In genomic region chr4:86006596-86006995, GRCm38 (mm10) we compare ENCODE assay signal across 24 mouse cellular contexts.
DNase-seq lines count a peak whose midpoint lies in the region; ATAC-seq lines count a peak whose summit lies in the region.
"Had no signal": no experiment of that assay in that cellular context is flagged by ENCODE, and none has a peak within 500 bp of the region (broad histone marks: within the 10 kb centered on the region; RNA-seq: fewer than 3 reads in every experiment).

No protein-coding gene starts in this region.

- intact Hi-C loops in heart, postnatal 14 days (cut with DNase I) = no loop called here

- H3K9ac ChIP-seq in heart, embryonic 13.5 days = no peak overlapping the region
- H3K9ac ChIP-seq in midbrain, embryonic 11.5 days (ENCODE audit: low read length) = no peak overlapping the region
- no peak overlapping the region for H3K9ac ChIP-seq in midbrain, embryonic 15.5 days
- no peak overlapping the region for H3K9ac ChIP-seq in midbrain, embryonic 14.5 days (replicated peaks; ENCODE audit: low read length)
- no peak overlapping the region for H3K9ac ChIP-seq in midbrain, embryonic 16.5 days (ENCODE audit: low read depth, low read length)
- H3K9ac ChIP-seq: embryonic facial prominence, embryonic 12.5 days; embryonic facial prominence, embryonic 15.5 days; forebrain, embryonic 15.5 days; hindbrain, embryonic 13.5 days had no signal

- no peaks in the 10 kb centered on the region for H3K36me3 ChIP-seq in heart, embryonic 13.5 days
- no peaks in the 10 kb centered on the region for H3K36me3 ChIP-seq in midbrain, embryonic 11.5 days (ENCODE audit: control insufficient read depth, insufficient read depth, low read length)
- H3K36me3 ChIP-seq in midbrain, embryonic 15.5 days (replicated peaks) = no peaks in the 10 kb centered on the region
- H3K36me3 ChIP-seq in midbrain, embryonic 14.5 days (ENCODE audit: control insufficient read depth, insufficient read depth, low read length) = no peaks in the 10 kb centered on the region
- H3K36me3 ChIP-seq in midbrain, embryonic 16.5 days (ENCODE audit: control insufficient read depth, insufficient read depth, low read length) = no peaks in the 10 kb centered on the region
- H3K36me3 ChIP-seq: embryonic facial prominence, embryonic 12.5 days; embryonic facial prominence, embryonic 15.5 days; forebrain, embryonic 15.5 days; heart, embryonic 10.5 days; hindbrain, embryonic 10.5 days; hindbrain, embryonic 13.5 days had no signal

- H3K4me2 ChIP-seq in heart, embryonic 13.5 days = no peak overlapping the region
- H3K4me2 ChIP-seq in midbrain, embryonic 11.5 days = no peak overlapping the region
- no peak overlapping the region for H3K4me2 ChIP-seq in midbrain, embryonic 15.5 days
- no peak overlapping the region for H3K4me2 ChIP-seq in midbrain, embryonic 14.5 days (ENCODE audit: low read length)
- no peak overlapping the region for H3K4me2 ChIP-seq in midbrain, embryonic 16.5 days (ENCODE audit: low read length)
- H3K4me2 ChIP-seq: embryonic facial prominence, embryonic 12.5 days; embryonic facial prominence, embryonic 15.5 days; forebrain, embryonic 15.5 days; hindbrain, embryonic 13.5 days had no signal

- 0 out of 2 replicates have a peak, but pooled peaks cover 5% of the 10 kb centered on the region for H3K4me1 ChIP-seq in heart, embryonic 13.5 days
- H3K4me1 ChIP-seq in midbrain, embryonic 11.5 days (ENCODE audit: control insufficient read depth, insufficient read depth, low read length) = 0 out of 2 replicates have a peak, but pooled peaks cover 2% of the 10 kb centered on the region
- 0 out of 2 replicates have a peak, but pooled peaks cover 3% of the 10 kb centered on the region for H3K4me1 ChIP-seq in midbrain, embryonic 15.5 days
- 0 out of 2 replicates have a peak, but pooled peaks cover 3% of the 10 kb centered on the region for H3K4me1 ChIP-seq in midbrain, embryonic 14.5 days (ENCODE audit: control insufficient read depth, insufficient read depth, low read length)
- no peaks in the 10 kb centered on the region for H3K4me1 ChIP-seq in midbrain, embryonic 16.5 days (ENCODE audit: control insufficient read depth, insufficient read depth, low read length)
- H3K4me1 ChIP-seq: embryonic facial prominence, embryonic 12.5 days; embryonic facial prominence, embryonic 15.5 days; forebrain, embryonic 15.5 days; heart, embryonic 10.5 days had no signal

- H3K27me3 ChIP-seq in heart, embryonic 13.5 days (replicated peaks) = no peaks in the 10 kb centered on the region
- H3K27me3 ChIP-seq in midbrain, embryonic 11.5 days (ENCODE audit: control insufficient read depth, insufficient read depth, low read length) = no peaks in the 10 kb centered on the region
- no peaks in the 10 kb centered on the region for H3K27me3 ChIP-seq in midbrain, embryonic 15.5 days (replicated peaks)
- no peaks in the 10 kb centered on the region for H3K27me3 ChIP-seq in midbrain, embryonic 14.5 days (ENCODE audit: control insufficient read depth, insufficient read depth, low read length)
- H3K27me3 ChIP-seq in midbrain, embryonic 16.5 days (ENCODE audit: control insufficient read depth, insufficient read depth, low read depth, low read length) = no peaks in the 10 kb centered on the region
- H3K27me3 ChIP-seq: embryonic facial prominence, embryonic 12.5 days; embryonic facial prominence, embryonic 15.5 days; forebrain, embryonic 15.5 days; hindbrain, embryonic 13.5 days had no signal

- H3K27ac ChIP-seq in heart, embryonic 13.5 days (replicated peaks) = peak overlapping the region; percentile 50; the same call in 1 of the 2 replicates
- H3K27ac ChIP-seq in midbrain, embryonic 11.5 days (ENCODE audit: low read depth, low read length) = no peak overlapping the region
- H3K27ac ChIP-seq in midbrain, embryonic 15.5 days = no peak overlapping the region
- H3K27ac ChIP-seq in midbrain, embryonic 14.5 days (replicated peaks; ENCODE audit: low read depth, low read length) = no peak overlapping the region
- H3K27ac ChIP-seq in midbrain, embryonic 16.5 days (ENCODE audit: low read length) = no peak overlapping the region
- H3K27ac ChIP-seq: embryonic facial prominence, embryonic 12.5 days; embryonic facial prominence, embryonic 15.5 days; forebrain, embryonic 15.5 days; heart, adult 2 months; heart, embryonic 10.5 days; hindbrain, embryonic 10.5 days; hindbrain, embryonic 13.5 days had no signal

- no peaks in the 10 kb centered on the region for H3K9me3 ChIP-seq in heart, embryonic 13.5 days
- no peaks in the 10 kb centered on the region for H3K9me3 ChIP-seq in midbrain, embryonic 11.5 days (ENCODE audit: control insufficient read depth, low read length)
- no peaks in the 10 kb centered on the region for H3K9me3 ChIP-seq in midbrain, embryonic 15.5 days
- H3K9me3 ChIP-seq in midbrain, embryonic 14.5 days (ENCODE audit: control insufficient read depth, low read length) = no peaks in the 10 kb centered on the region
- H3K9me3 ChIP-seq in midbrain, embryonic 16.5 days (replicated peaks; ENCODE audit: control insufficient read depth, low read length, poor library complexity, severe bottlenecking) = no peaks in the 10 kb centered on the region
- H3K9me3 ChIP-seq: embryonic facial prominence, embryonic 12.5 days; embryonic facial prominence, embryonic 15.5 days; forebrain, embryonic 15.5 days; heart, embryonic 10.5 days; hindbrain, embryonic 10.5 days; hindbrain, embryonic 13.5 days had no signal

- no peak for ATAC-seq in heart, embryonic 13.5 days (ENCODE audit: extremely low read depth, insufficient number of reproducible peaks, low FRiP score, low TSS enrichment)
- ATAC-seq in midbrain, embryonic 11.5 days (ENCODE audit: low FRiP score) = peak; percentile 73; the same call in 1 of the 2 replicates
- ATAC-seq in midbrain, embryonic 15.5 days (replicated peaks) = no peak
- ATAC-seq in midbrain, embryonic 14.5 days (ENCODE audit: low FRiP score, low TSS enrichment) = no peak
- no peak for ATAC-seq in midbrain, embryonic 16.5 days
- ATAC-seq: CD4-positive, CD25-positive, alpha-beta regulatory T cell, adult 4 months; forebrain, embryonic 15.5 days; hindbrain, embryonic 16.5 days had no signal

- DNase-seq in heart, postnatal 14 days = no peak
- no peak for DNase-seq in midbrain, embryonic 11.5 days (ENCODE audit: low spot score, missing footprints)
- peak; percentile 14 for DNase-seq in midbrain, embryonic 14.5 days
- DNase-seq: adrenal gland, adult 2 months; adrenal gland, postnatal 14 days; cerebellum, adult 11-12 months; cerebellum, adult 8-10 months; cerebellum, postnatal 10 days; cerebellum, postnatal 36 days; gastrocnemius, postnatal 10 days; gastrocnemius, postnatal 36 days; heart, adult 2 months; heart, postnatal 36 days had no signal

- WGBS in heart, embryonic 13.5 days = 51% methylated on average over 5 of the region's 5 CpGs
- 58% methylated on average over 5 of the region's 5 CpGs for WGBS in midbrain, embryonic 11.5 days
- WGBS in midbrain, embryonic 15.5 days = 30% methylated on average over 5 of the region's 5 CpGs
- WGBS in midbrain, embryonic 14.5 days = 24% methylated on average over 5 of the region's 5 CpGs
- 30% methylated on average over 5 of the region's 5 CpGs for WGBS in midbrain, embryonic 16.5 days

- H3K4me3 ChIP-seq in heart, embryonic 13.5 days = no peak overlapping the region
- H3K4me3 ChIP-seq in midbrain, embryonic 11.5 days (ENCODE audit: low read depth, low read length) = no peak overlapping the region
- H3K4me3 ChIP-seq in midbrain, embryonic 15.5 days = no peak overlapping the region
- no peak overlapping the region for H3K4me3 ChIP-seq in midbrain, embryonic 14.5 days (replicated peaks; ENCODE audit: low read depth, low read length)
- H3K4me3 ChIP-seq in midbrain, embryonic 16.5 days (ENCODE audit: low read depth, low read length) = no peak overlapping the region
- H3K4me3 ChIP-seq: embryonic facial prominence, embryonic 12.5 days; embryonic facial prominence, embryonic 15.5 days; forebrain, embryonic 15.5 days; heart, adult 2 months; heart, embryonic 10.5 days; hindbrain, embryonic 10.5 days; hindbrain, embryonic 13.5 days had no signal
